Mouse (Mus musculus) liver, embryonic 13.5 days (tissue): ENCODE measurements around the gene Srcin1. TPM values are rescaled to one million over a fixed set of nuclear protein-coding genes. Genes with fewer than 3 reads are reported as not detected.
A peak's percentile ranks its signal among the peaks of the same experiment; 100 is the strongest.

Experiments
- ATAC-seq: fragments of 200-750 bp; cut with Nextera tagmentation; 2 replicates; pipeline ENCODE4 v1.8.0; 2017; ENCODE audit warnings: low read depth, mild to moderate bottlenecking, moderate number of reproducible peaks, moderate library complexity
- DNase-seq: peaks from one replicate; pipeline ENCODE4 v3.0.0; 2022
- H3K27ac ChIP-seq: fragments of 300-500 bp; sonication (generic); 2 replicates; pipeline ENCODE4 v1.5.1; 2015; ENCODE audit warnings: moderate library complexity, mild to moderate bottlenecking, inconsistent platforms
- H3K27me3 ChIP-seq: fragments of 300-500 bp; sonication (generic); 2 replicates; pipeline ENCODE4 v1.6.1; 2015; ENCODE audit warnings: mild to moderate bottlenecking, inconsistent platforms
- H3K36me3 ChIP-seq: fragments of 300-500 bp; sonication (generic); 2 replicates; pipeline ENCODE4 v1.6.1; 2015; ENCODE audit warnings: mild to moderate bottlenecking, inconsistent platforms
- H3K4me1 ChIP-seq: fragments of 300-500 bp; sonication (generic); replicated peaks from 2 replicates; pipeline ENCODE4 v1.6.1; 2015; ENCODE audit warnings: inconsistent platforms
- H3K4me2 ChIP-seq: fragments of 300-500 bp; sonication (generic); 2 replicates; pipeline ENCODE4 v1.6.1; 2015; ENCODE audit warnings: inconsistent platforms, mild to moderate bottlenecking, moderate library complexity
- H3K4me3 ChIP-seq: fragments of 300-500 bp; sonication (generic); replicated peaks from 2 replicates; pipeline ENCODE4 v1.5.1; 2015; ENCODE audit warnings: mild to moderate bottlenecking, inconsistent platforms
- H3K9ac ChIP-seq: fragments of 300-500 bp; sonication (generic); 2 replicates; pipeline ENCODE4 v1.6.1; 2015; ENCODE audit warnings: mild to moderate bottlenecking, inconsistent platforms
- H3K9me3 ChIP-seq: fragments of 300-500 bp; sonication (generic); replicated peaks from 2 replicates; pipeline ENCODE4 v1.6.1; 2016; ENCODE audit warnings: inconsistent platforms
- WGBS: fragments of 180-500 bp; shearing (Covaris S2); methylation state at CpG from one replicate; pipeline ENCODE4 v1.1.7; 2015; ENCODE audit not compliant: insufficient replicate concordance; 5-methylcytosine and 5-hydroxymethylcytosine counted together
- polyA plus RNA-seq: library from polyadenylated mRNA; unstranded; fragments of >200 nt; fragmentation: Nextera tagmentation; extraction: Ambion mirVana; gene quantifications from 2 replicates; pipeline ENCODE4 v1.2.1, GENCODE M21; 2015

The Srcin1 gene
- polyA plus RNA-seq, 1 experiment from 2014 or later, result not detected

GRCm38 (mm10) chr11:97578286-97578685 lies 2.3 kb upstream of the Srcin1 start:
- WGBS, result 56% methylated on average over 2 of the region's 2 CpGs
- Histone ChIP-seq H3K27ac (no peak overlapping the region), H3K9ac (no peak overlapping the region), H3K9me3 (no peaks in the 10 kb centered on the region), H3K4me2 (no peak overlapping the region), H3K27me3 (peaks cover 74% of the 10 kb centered on the region), H3K36me3 (no peaks in the 10 kb centered on the region), H3K4me1 (peaks cover 18% of the 10 kb centered on the region), H3K4me3 (no peak overlapping the region)
- ATAC-seq, result no peak
- no peak for DNase-seq

- H3K4me2 ChIP-seq, result peak overlapping the region; percentile 84
- peaks cover 97% of the 10 kb centered on the region for H3K27me3 ChIP-seq
- ATAC-seq, result peak; percentile 48; the same call in 1 of the 2 replicates
- H3K9me3 ChIP-seq, result no peaks in the 10 kb centered on the region
- H3K9ac ChIP-seq, result no peak overlapping the region
- H3K36me3 ChIP-seq, result no peaks in the 10 kb centered on the region
- H3K27ac ChIP-seq, result no peak overlapping the region
- DNase-seq, result peak; percentile 49
- H3K4me1 ChIP-seq, result peaks cover 18% of the 10 kb centered on the region
- peak overlapping the region; percentile 59 for H3K4me3 ChIP-seq
- WGBS, result under 1% methylated on average over 18 of the region's 18 CpGs
Observed at GRCm38 (mm10) chr11:97575638-97576037, 348 bp downstream of the Srcin1 start.

GRCm38 (mm10) chr11:97575075-97575474 lies 911 bp downstream of the Srcin1 start:
- no peak for ATAC-seq
- H3K9ac ChIP-seq, result 0 out of 2 replicates have a peak overlapping the region, but pooled peaks have one; percentile 17
- under 1% methylated on average over 33 of the region's 62 CpGs for WGBS

GRCm38 (mm10) chr11:97574551-97575051 lies 1.4 kb downstream of the Srcin1 start:
- Histone ChIP-seq H3K4me2 (peak overlapping the region; percentile 84), H3K4me1 (peaks cover 18% of the 10 kb centered on the region), H3K9ac (no peak overlapping the region), H3K4me3 (peak overlapping the region; percentile 59), H3K27ac (no peak overlapping the region), H3K9me3 (no peaks in the 10 kb centered on the region), H3K27me3 (peaks cover 100% of the 10 kb centered on the region), H3K36me3 (no peaks in the 10 kb centered on the region)
- WGBS, result 2% methylated on average over 37 of the region's 43 CpGs
- DNase-seq (no peak), ATAC-seq (no peak)

More at GRCm38 (mm10) chr11:97575075-97575474, 911 bp downstream of the Srcin1 start:
- H3K9me3 ChIP-seq, result no peaks in the 10 kb centered on the region
- H3K4me1 ChIP-seq, result peaks cover 18% of the 10 kb centered on the region
- peak overlapping the region; percentile 59 for H3K4me3 ChIP-seq
- H3K27ac ChIP-seq, result no peak overlapping the region
- H3K27me3 ChIP-seq, result peaks cover 99% of the 10 kb centered on the region
- no peaks in the 10 kb centered on the region for H3K36me3 ChIP-seq
- peak overlapping the region; percentile 84 for H3K4me2 ChIP-seq
- DNase-seq, result no peak

- Histone ChIP-seq H3K4me3 (peak overlapping the region; percentile 59), H3K4me2 (peak overlapping the region; percentile 84), H3K27me3 (peaks cover 100% of the 10 kb centered on the region), H3K36me3 (no peaks in the 10 kb centered on the region), H3K9me3 (no peaks in the 10 kb centered on the region), H3K4me1 (peaks cover 18% of the 10 kb centered on the region), H3K9ac (no peak overlapping the region), H3K27ac (no peak overlapping the region)
- no peak for DNase-seq
- 4% methylated on average over 25 of the region's 28 CpGs for WGBS
- no peak for ATAC-seq
Observed at GRCm38 (mm10) chr11:97573891-97574550, 2.0 kb downstream of the Srcin1 start.

GRCm38 (mm10) chr11:97572895-97573480 lies 3.0 kb downstream of the Srcin1 start:
- peaks cover 21% of the 10 kb centered on the region for H3K4me1 ChIP-seq

GRCm38 (mm10) chr11:97572089-97572345 lies 4.0 kb downstream of the Srcin1 start:
- Histone ChIP-seq H3K4me1 (peaks cover 26% of the 10 kb centered on the region), H3K36me3 (no peaks in the 10 kb centered on the region), H3K4me3 (no peak overlapping the region), H3K9ac (no peak overlapping the region), H3K4me2 (no peak overlapping the region), H3K9me3 (no peaks in the 10 kb centered on the region), H3K27me3 (peaks cover 100% of the 10 kb centered on the region), H3K27ac (no peak overlapping the region)
- DNase-seq, result no peak
- ATAC-seq, result no peak
- 21% methylated on average over 5 of the region's 5 CpGs for WGBS

More at GRCm38 (mm10) chr11:97572895-97573480, 3.0 kb downstream of the Srcin1 start:
- Histone ChIP-seq H3K36me3 (no peaks in the 10 kb centered on the region), H3K9me3 (no peaks in the 10 kb centered on the region), H3K4me2 (no peak overlapping the region), H3K4me3 (no peak overlapping the region), H3K9ac (no peak overlapping the region), H3K27ac (no peak overlapping the region), H3K27me3 (peaks cover 100% of the 10 kb centered on the region)
- DNase-seq (no peak), ATAC-seq (no peak)
- 28% methylated on average over 7 of the region's 7 CpGs for WGBS

- Histone ChIP-seq H3K9me3 (no peaks in the 10 kb centered on the region), H3K9ac (no peak overlapping the region), H3K4me1 (peaks cover 27% of the 10 kb centered on the region), H3K27me3 (peaks cover 100% of the 10 kb centered on the region), H3K27ac (no peak overlapping the region), H3K36me3 (no peaks in the 10 kb centered on the region), H3K4me3 (no peak overlapping the region), H3K4me2 (no peak overlapping the region)
- no peak for ATAC-seq
- 14% methylated on average over 8 of the region's 8 CpGs for WGBS
- DNase-seq, result no peak
Observed at GRCm38 (mm10) chr11:97571266-97572088, 4.5 kb downstream of the Srcin1 start.

- ATAC-seq, result no peak
- WGBS, result 14% methylated on average over 8 of the region's 8 CpGs
- H3K27me3 ChIP-seq, result peaks cover 100% of the 10 kb centered on the region
Observed at GRCm38 (mm10) chr11:97570493-97571137, 5.4 kb downstream of the Srcin1 start.

GRCm38 (mm10) chr11:97569806-97570205 lies 6.2 kb downstream of the Srcin1 start:
- ATAC-seq, result no peak
- H3K4me3 ChIP-seq, result no peak overlapping the region
- 33% methylated on average over 3 of the region's 3 CpGs for WGBS
- no peaks in the 10 kb centered on the region for H3K9me3 ChIP-seq
- no peak overlapping the region for H3K9ac ChIP-seq
- no peaks in the 10 kb centered on the region for H3K36me3 ChIP-seq
- peaks cover 100% of the 10 kb centered on the region for H3K27me3 ChIP-seq
- no peak overlapping the region for H3K27ac ChIP-seq
- DNase-seq, result no peak
- H3K4me1 ChIP-seq, result peaks cover 19% of the 10 kb centered on the region
- no peak overlapping the region for H3K4me2 ChIP-seq

More at GRCm38 (mm10) chr11:97570493-97571137, 5.4 kb downstream of the Srcin1 start:
- Histone ChIP-seq H3K27ac (no peak overlapping the region), H3K9ac (no peak overlapping the region), H3K36me3 (no peaks in the 10 kb centered on the region), H3K4me1 (peaks cover 27% of the 10 kb centered on the region), H3K9me3 (no peaks in the 10 kb centered on the region), H3K4me3 (no peak overlapping the region), H3K4me2 (no peak overlapping the region)
- no peak for DNase-seq

GRCm38 (mm10) chr11:97569301-97569724 lies 6.7 kb downstream of the Srcin1 start:
- Histone ChIP-seq H3K4me2 (no peak overlapping the region), H3K27ac (no peak overlapping the region), H3K36me3 (no peaks in the 10 kb centered on the region), H3K27me3 (peaks cover 100% of the 10 kb centered on the region), H3K9me3 (no peaks in the 10 kb centered on the region), H3K4me3 (no peak overlapping the region), H3K9ac (no peak overlapping the region), H3K4me1 (peaks cover 14% of the 10 kb centered on the region; the same call in 1 of the 2 replicates)
- 43% methylated on average over 5 of the region's 5 CpGs for WGBS
- DNase-seq (no peak), ATAC-seq (no peak)
